Mouse (Mus musculus) intestine, postnatal 0 days (tissue): ENCODE measurements around the gene Col19a1. TPM values are rescaled to one million over a fixed set of nuclear protein-coding genes. Genes with fewer than 3 reads are reported as not detected.

Experiments used
- ATAC-seq: fragments of 200-750 bp; cut with Nextera tagmentation; 2 replicates; pipeline ENCODE4 v1.8.0; 2017; ENCODE audit warnings: mild to moderate bottlenecking, moderate TSS enrichment, moderate library complexity
- H3K27ac ChIP-seq: fragments of 300-500 bp; sonication (generic); 2 replicates; pipeline ENCODE4 v1.5.1; 2014; ENCODE audit warnings: mild to moderate bottlenecking, low read depth, low read length, moderate library complexity
- H3K27me3 ChIP-seq: fragments of 300-500 bp; sonication (generic); replicated peaks from 2 replicates; pipeline ENCODE4 v1.6.1; 2014; ENCODE audit warnings: low read length, mixed read lengths; ENCODE audit not compliant: control insufficient read depth, insufficient read depth
- H3K36me3 ChIP-seq: fragments of 300-500 bp; sonication (generic); 2 replicates; pipeline ENCODE4 v1.6.1; 2014; ENCODE audit warnings: mild to moderate bottlenecking, moderate library complexity; ENCODE audit not compliant: control insufficient read depth, insufficient read depth
- H3K4me1 ChIP-seq: fragments of 300-500 bp; sonication (generic); replicated peaks from 2 replicates; pipeline ENCODE4 v1.6.1; 2014; ENCODE audit warnings: antibody characterized with exemption, low read length, mixed read lengths; ENCODE audit not compliant: control insufficient read depth, insufficient read depth
- H3K4me2 ChIP-seq: fragments of 300-500 bp; sonication (generic); replicated peaks from 2 replicates; pipeline ENCODE4 v1.6.1; 2014; ENCODE audit warnings: low read depth, mild to moderate bottlenecking, moderate library complexity
- H3K4me3 ChIP-seq: fragments of 300-500 bp; sonication (generic); 2 replicates; pipeline ENCODE4 v1.5.1; 2014; ENCODE audit warnings: low read depth, low read length
- H3K9ac ChIP-seq: fragments of 300-500 bp; sonication (generic); 2 replicates; pipeline ENCODE4 v1.6.1; 2014; ENCODE audit warnings: mild to moderate bottlenecking, low read depth, low read length
- H3K9me3 ChIP-seq: fragments of 300-500 bp; sonication (generic); 2 replicates; pipeline ENCODE4 v1.6.1; 2016; ENCODE audit warnings: mixed run types; ENCODE audit not compliant: control insufficient read depth
- CTCF ChIP-seq: sonication (generic); IDR thresholded peaks from 2 replicates; pipeline ENCODE4 v1.5.1; 2016; ENCODE audit warnings: low read depth, mild to moderate bottlenecking, control low read depth, antibody characterized with exemption, moderate library complexity
- WGBS: fragments of 180-500 bp; shearing (Covaris S2); extraction: QIAGEN DNeasy Blood & Tissue Kit; methylation state at CpG from one replicate; pipeline ENCODE4 v1.1.7; 2014; 5-methylcytosine and 5-hydroxymethylcytosine counted together
- polyA plus RNA-seq: library from polyadenylated mRNA; unstranded; fragments of >200 nt; fragmentation: Nextera tagmentation; extraction: Ambion mirVana; gene quantifications from 2 replicates; pipeline ENCODE4 v1.2.1, GENCODE M21; 2015

Gene Col19a1
- polyA plus RNA-seq, 1 experiment from 2014 or later, result 0.38 TPM

DNA sequence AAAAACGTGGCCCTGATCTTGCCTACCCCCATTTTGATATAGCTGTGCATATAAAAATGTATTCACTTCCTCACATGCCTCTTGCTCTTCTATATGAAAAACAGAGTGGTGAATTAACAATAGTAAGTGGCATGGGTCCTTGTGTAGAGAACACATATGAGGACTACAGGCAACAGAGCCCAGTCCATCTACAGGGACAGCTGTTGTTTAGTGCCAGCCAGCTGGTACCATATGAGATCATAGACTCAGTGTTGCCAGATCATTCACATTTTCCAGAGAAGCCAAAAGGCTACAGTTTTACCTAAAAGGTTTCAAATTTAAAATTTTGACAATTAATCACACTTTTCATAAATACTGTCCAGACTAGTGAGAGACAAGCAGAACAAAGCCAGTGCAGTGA, 47.4 kb downstream of the Col19a1 start:
- Histone ChIP-seq H3K4me1 (no peaks in the 10 kb centered on the region), H3K9ac (no peak overlapping the region), H3K36me3 (no peaks in the 10 kb centered on the region), H3K4me2 (no peak overlapping the region), H3K27ac (no peak overlapping the region), H3K27me3 (no peaks in the 10 kb centered on the region), H3K4me3 (no peak overlapping the region), H3K9me3 (no peaks in the 10 kb centered on the region)
- no peak for ATAC-seq
- TF ChIP-seq CTCF, result no peak
- WGBS, result 57% methylated on average over 1 of the region's 1 CpGs

DNA sequence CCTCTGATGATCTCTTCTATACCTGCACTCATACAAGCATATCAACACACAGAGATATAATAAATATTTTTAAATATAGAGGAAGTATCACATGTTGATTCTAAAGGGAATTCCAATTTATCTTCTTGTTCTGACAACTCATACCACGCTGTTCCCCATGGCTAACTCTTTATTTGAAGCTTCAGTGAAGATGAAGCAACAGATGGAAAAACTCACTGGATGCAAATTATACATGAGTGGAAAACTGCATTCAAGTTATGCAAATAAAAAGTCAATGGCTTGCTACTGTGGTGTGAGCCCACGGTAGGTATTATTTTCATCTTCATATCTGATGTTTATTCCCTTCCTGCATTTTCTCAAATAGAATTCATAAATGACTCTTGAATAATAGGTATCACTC, 60.1 kb downstream of the Col19a1 start:
- Histone ChIP-seq H3K36me3 (no peaks in the 10 kb centered on the region), H3K4me1 (no peaks in the 10 kb centered on the region), H3K27me3 (no peaks in the 10 kb centered on the region), H3K4me3 (no peak overlapping the region), H3K9me3 (no peaks in the 10 kb centered on the region), H3K9ac (no peak overlapping the region), H3K27ac (no peak overlapping the region), H3K4me2 (no peak overlapping the region)
- no peak for ATAC-seq
- 60% methylated on average over 2 of the region's 2 CpGs for WGBS
- no peak for TF ChIP-seq CTCF

DNA sequence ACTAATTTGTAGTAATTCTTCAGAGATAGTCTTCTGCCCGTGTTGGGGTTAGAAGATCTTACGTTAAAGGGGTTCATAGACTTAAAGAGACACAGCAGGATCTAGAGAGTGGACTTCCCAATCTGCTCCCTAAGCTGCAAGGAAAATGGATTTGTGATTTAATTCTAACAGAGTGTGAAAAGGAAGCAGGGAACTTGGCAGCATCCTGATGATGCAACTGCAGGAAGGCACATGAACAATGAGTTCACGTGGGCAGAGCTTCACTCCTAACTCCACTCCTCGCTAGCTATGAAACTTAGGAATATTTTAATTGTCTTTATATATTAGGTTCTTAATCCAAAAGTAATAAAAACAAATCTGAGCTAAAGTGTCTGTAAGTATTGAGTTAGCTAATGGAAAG, 69.8 kb downstream of the Col19a1 start:
- ATAC-seq, result no peak
- Histone ChIP-seq H3K9me3 (no peaks in the 10 kb centered on the region), H3K4me2 (no peak overlapping the region), H3K36me3 (no peaks in the 10 kb centered on the region), H3K9ac (no peak overlapping the region), H3K4me3 (no peak overlapping the region), H3K27me3 (no peaks in the 10 kb centered on the region), H3K4me1 (no peaks in the 10 kb centered on the region), H3K27ac (no peak overlapping the region)
- TF ChIP-seq CTCF, result no peak
- WGBS, result 78% methylated on average over 4 of the region's 4 CpGs

DNA sequence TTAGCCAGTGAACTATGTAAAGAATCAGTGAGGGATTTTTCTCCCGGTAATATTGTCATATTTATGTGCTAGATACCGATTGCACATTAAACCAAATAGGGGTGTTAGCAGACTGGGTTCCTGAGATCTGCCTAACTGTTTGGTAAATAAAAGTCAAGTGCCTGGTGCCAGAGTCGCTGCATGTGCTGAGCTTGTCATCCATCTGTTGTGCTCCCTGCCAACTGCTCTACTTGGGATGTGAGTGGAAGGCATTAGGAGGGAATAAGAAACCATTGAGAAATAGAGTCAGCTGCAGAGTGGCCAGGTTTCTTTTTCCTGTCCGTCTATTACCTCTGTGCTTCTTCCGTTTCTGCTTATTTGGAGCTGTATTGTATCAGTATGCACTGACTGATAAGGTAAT, 71.9 kb downstream of the Col19a1 start:
- Histone ChIP-seq H3K4me2 (no peak overlapping the region), H3K27me3 (no peaks in the 10 kb centered on the region), H3K9me3 (no peaks in the 10 kb centered on the region), H3K27ac (no peak overlapping the region), H3K4me1 (no peaks in the 10 kb centered on the region), H3K36me3 (no peaks in the 10 kb centered on the region), H3K4me3 (no peak overlapping the region), H3K9ac (no peak overlapping the region)
- 78% methylated on average over 5 of the region's 5 CpGs for WGBS
- TF ChIP-seq CTCF, result no peak
- no peak for ATAC-seq

DNA sequence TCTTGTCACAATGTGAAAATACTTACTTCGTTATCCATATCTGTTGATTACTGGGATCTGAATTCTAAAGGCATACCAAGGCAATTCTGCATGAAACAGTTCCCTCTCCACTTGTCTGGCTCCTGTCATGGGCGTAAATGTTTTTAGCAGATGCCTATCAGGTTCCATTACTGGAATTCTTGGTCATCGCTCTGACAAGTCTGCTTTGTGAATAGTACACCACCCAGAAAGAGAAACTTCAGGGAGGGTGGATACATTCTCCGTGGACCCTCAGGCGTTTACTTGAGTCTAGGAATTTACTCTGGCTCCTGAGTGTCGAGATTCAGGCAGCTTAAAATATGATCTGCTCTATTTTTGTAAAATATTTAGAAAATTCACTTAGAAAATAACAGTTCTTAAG, 75.7 kb downstream of the Col19a1 start:
- Histone ChIP-seq H3K9me3 (no peaks in the 10 kb centered on the region), H3K4me1 (no peaks in the 10 kb centered on the region), H3K9ac (no peak overlapping the region), H3K4me3 (no peak overlapping the region), H3K36me3 (no peaks in the 10 kb centered on the region), H3K27me3 (no peaks in the 10 kb centered on the region), H3K27ac (no peak overlapping the region), H3K4me2 (no peak overlapping the region)
- ATAC-seq, result no peak
- TF ChIP-seq CTCF, result no peak
- 74% methylated on average over 6 of the region's 6 CpGs for WGBS

DNA sequence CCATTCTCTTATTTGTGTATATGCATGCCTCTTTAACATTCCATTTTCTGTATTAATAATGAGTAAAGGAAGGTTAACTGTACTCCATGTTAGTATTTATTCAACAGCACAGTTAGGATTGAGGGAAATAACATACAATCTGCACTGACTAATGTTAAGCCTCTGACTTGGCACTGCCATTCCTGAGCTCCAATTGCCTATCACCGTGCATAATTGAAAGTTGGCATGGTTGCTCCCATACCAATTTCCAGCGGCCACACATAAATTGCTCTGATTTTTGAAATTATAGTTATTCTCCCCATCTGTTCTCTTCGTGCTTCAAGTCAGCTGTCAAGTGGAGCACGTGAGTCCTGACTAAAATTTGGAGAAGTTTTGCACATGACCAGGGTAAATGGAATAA, 91.9 kb downstream of the Col19a1 start:
- H3K9ac ChIP-seq, result no peak overlapping the region
- no peak overlapping the region for H3K27ac ChIP-seq
- WGBS, result 88% methylated on average over 4 of the region's 4 CpGs
- H3K4me3 ChIP-seq, result no peak overlapping the region
- no peak for ATAC-seq
- H3K4me2 ChIP-seq, result no peak overlapping the region
- no peaks in the 10 kb centered on the region for H3K36me3 ChIP-seq
- H3K9me3 ChIP-seq, result no peaks in the 10 kb centered on the region
- no peaks in the 10 kb centered on the region for H3K4me1 ChIP-seq
- H3K27me3 ChIP-seq, result no peaks in the 10 kb centered on the region
- no peak for TF ChIP-seq CTCF

DNA sequence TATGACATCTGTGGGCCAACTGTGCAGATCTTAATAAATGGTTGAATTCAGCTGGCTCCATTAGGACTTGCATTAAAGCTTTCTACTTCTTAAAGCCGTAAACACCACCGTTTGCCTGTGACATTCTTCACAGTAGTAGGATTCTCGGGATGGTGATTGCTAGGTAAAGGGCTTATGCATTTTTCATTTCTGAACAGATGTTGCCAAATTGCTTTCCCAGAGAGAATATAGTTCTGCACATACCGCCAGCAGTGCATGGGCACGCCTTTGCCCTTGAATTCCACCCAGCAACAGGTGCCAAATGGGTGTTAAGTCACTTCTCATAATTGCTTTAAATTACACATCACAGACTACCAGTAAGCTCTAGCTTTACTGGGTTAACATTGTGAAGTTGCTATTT, 103.1 kb downstream of the Col19a1 start:
- no peak overlapping the region for H3K27ac ChIP-seq
- H3K4me2 ChIP-seq, result no peak overlapping the region
- no peak for ATAC-seq
- no peaks in the 10 kb centered on the region for H3K9me3 ChIP-seq
- no peaks in the 10 kb centered on the region for H3K27me3 ChIP-seq
- TF ChIP-seq CTCF, result no peak
- no peak overlapping the region for H3K9ac ChIP-seq
- WGBS, result 72% methylated on average over 5 of the region's 5 CpGs
- no peaks in the 10 kb centered on the region for H3K36me3 ChIP-seq
- no peaks in the 10 kb centered on the region for H3K4me1 ChIP-seq
- H3K4me3 ChIP-seq, result no peak overlapping the region
